Mouse (Mus musculus) R1 (cell line): ENCODE measurements around the gene 1520401A03Rik.
"Not testable (repeated sequence)": the region's sequence is repeated elsewhere in the genome, so short reads cannot be mapped to it uniquely, and the experiment has no call there.

ENCODE experiments used
- DNase-seq: peaks from one replicate; pipeline ENCODE4 v3.0.0-alpha.2; 2018; ENCODE audit warnings: low read depth, low spot score

1520401A03Rik gene

DNA sequence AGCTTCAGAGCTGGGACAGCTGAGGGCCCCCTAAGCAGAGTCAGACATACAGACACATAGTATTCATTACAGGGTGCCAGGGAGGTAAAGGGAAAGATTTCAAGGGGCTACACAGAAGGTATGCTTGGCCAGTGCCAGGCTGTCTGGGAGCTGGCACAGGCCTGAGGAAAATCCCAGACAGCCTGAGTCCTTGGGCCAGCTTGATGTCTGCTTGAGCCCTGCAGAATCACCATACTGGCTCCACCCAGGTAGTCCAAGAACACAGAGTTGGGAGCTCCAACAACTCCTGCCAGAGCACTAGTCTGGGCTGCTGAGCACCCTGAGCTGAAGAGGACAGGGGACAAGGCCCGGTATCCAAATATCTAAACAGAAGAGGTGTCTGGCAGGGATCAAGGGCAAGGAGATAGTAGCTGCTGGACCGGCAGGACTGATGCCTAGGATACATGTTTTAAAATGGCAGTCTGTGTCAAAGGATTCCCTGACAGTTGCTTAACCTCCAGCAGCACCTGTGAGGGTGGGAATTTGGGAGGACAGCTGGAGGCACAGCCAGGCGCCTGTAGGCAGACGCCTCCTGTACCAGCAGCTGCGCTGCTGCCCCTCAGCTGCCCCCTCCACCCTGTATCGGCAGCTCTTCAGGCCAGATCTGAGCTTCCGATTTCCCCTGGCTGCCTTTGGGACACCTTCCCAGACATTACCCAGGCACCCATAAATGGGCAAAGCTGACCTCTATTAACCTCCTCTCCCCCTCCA, at the start of gene 1520401A03Rik:
TSS of gene 1520401A03Rik (minus strand) at position 408 of the 750 bp plus-strand sequence.
- DNase-seq = no peak

DNA sequence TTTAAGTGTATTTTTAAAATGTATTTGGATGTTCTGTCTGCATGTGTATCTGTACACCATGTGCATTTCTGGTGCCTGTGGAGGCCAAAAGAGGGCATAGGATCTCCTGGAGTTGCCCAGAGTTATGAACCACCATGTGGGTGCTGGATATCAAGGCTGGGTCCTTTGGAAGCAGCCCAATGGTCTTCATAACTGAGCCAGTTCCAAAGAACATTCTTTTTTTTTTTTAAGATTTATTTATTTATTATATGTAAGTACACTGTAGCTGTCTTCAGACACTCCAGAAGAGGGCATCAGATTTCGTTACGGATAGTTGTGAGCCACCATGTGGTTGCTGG, 49.6 kb upstream of the 1520401A03Rik start:
- DNase-seq = not testable (repeated sequence)

DNA sequence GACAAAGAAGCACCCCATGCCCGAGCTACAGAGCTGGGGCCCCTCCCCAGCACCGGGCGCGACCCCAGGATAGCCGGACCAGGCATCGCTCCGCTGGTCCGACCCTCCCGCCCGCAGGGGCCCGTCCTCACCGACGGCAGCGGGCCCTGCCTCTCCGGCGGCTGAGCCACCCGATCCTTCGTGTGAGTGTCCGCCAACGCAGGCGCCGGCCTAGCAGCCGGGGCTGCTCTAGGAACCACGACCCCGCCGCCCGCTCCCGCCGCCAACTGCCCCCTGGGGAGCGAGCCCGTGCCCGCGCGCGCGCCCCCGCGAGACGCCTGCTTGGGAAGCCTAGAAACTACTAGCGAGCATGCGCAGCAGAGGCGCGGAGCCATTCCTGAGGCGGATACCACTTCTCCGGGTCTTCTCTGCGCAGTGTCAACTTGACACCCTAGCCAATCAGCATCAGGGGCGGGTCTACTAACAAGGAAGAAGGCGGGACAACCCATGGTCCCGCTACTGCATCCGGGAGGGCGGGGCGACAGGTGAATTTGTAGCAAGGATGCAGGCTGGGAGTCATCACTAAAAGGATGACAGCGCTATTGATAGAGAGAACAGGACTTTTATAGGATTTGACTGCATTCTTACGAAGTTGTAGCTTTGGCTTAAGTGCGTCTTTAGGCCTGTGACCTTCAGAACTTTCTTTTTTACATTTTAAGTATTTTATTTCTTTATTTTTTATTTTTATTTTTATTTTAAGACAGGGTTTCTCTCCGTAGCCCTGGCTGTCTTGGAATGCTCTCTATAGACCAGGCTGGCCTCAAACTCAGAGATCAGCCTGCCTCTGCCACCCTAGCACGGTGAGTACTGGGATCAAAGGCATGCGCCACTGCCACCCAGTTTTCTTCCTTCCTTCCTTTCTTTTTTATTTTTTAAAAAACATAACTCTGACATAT, 49.0 kb upstream of the 1520401A03Rik start, which contains the start of gene Flywch1:
TSS of gene Flywch1 (minus strand) at position 319 of the 935 bp plus-strand sequence.
- DNase-seq = peak; percentile 99

GRCm38 (mm10) chr17:23770896-23771283, 48.3 kb upstream of the 1520401A03Rik start:
- no peak for DNase-seq

GRCm38 (mm10) chr17:23770493-23770892, 47.9 kb upstream of the 1520401A03Rik start:
- DNase-seq = no peak

DNA sequence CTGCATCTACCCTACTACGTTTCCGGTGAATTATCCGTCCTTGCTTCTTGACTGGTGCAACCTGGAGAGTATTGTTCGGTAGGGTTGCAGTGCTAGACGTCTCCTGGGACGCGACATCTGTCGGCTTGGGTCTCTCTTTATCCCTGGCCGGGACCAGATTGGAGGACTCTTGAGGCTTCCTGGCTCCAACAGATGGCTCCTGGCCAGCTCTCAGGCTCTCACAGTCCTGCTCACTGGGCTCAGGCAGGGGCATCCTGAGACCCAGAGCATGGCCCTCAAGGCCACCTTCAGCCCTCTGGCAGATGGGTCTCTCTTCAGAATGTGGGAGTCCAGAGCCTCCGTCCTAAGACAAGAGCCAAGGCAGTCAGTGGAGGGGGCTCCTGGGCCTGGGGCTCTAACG, 40.4 kb upstream of the 1520401A03Rik start:
- DNase-seq = no peak

DNA sequence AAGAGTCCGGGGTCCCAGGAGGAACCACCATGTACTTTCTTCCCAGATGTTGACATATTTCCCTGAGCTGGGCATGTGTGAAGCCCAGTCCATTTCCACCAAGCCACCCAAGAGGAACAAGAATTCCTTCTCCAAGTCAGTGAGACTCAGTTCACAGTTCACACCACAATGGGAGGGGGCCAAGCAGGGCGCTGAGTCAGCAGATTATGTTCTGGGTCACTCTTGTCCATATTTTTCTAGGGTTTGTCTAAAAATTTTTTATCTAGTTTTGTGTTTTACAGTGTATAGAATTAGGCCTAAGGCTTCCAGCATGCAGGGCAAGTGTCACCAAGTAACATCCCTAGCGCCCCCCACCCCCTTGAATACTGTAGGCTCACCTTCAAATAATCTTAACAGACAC, 38.6 kb upstream of the 1520401A03Rik start:
- DNase-seq = no peak

GRCm38 (mm10) chr17:23760231-23760630, 37.6 kb upstream of the 1520401A03Rik start:
- DNase-seq = peak; percentile 63

- DNase-seq = peak; percentile 87
Measured at GRCm38 (mm10) chr17:23758801-23759200, 36.2 kb upstream of the 1520401A03Rik start.

DNA sequence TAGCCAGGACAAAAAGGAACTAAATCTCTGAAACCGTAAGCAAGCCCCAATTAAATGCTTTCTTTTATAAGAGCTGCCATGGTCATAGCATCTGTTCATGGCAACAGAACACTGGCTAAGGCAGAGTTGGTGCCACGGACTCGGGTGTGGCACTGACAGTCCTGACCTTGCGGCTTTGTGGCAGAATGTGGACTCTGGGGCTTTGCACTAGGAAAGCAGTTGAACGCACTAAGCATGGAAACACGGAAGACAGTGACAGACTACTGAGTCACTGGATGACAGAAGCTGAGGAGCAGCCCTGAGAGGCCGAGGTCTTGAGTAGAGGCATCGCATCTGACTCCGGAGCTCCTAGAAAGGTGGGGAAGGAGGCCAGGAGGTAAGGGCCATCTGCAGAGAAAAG, 35.0 kb upstream of the 1520401A03Rik start:
- no peak for DNase-seq

DNA sequence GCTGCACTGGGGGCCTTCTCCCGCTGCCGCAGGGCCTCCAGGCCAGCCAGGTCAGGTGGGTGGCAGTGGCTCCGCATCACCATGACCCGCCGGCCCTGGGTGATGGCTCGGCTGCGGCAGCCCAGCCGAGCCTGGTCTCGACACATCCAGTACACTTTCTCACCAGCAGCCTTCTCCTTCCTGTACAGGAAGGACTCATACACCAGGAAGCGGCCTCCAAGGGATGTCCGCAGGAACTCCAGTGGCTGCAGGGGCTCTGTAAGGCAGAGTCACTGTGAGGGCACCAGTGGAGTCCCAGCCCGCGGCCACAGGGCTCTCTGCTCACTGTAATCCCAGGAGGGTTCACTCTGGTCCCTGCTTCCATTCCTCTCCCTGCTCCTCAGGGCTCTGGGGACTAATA, 33.1 kb upstream of the 1520401A03Rik start:
- no peak for DNase-seq

- DNase-seq = no peak
Measured at GRCm38 (mm10) chr17:23749400-23750191, 27.0 kb upstream of the 1520401A03Rik start.

GRCm38 (mm10) chr17:23748631-23749391, 26.2 kb upstream of the 1520401A03Rik start:
- peak; percentile 93 for DNase-seq

GRCm38 (mm10) chr17:23748026-23748425, 25.4 kb upstream of the 1520401A03Rik start:
- DNase-seq = no peak

DNA sequence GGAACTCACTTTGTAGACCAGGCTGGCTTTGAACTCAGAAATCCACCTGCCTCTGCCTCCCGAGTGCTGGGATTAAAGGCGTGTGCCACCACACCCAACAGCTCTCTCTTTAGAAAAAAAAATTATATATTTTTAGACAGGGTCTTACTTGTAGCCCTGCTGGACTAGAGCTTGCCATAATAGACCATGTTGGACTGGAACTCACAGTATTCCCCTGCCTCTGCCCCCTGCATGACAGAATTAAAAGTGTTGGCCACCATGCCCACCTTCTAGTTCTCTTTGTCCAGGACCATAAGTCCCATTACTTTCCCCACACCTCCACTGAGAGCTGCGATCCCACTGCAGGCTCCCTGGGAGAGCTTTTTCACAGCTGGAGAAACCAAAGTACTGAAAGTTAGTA, 24.9 kb upstream of the 1520401A03Rik start:
- no peak for DNase-seq

DNA sequence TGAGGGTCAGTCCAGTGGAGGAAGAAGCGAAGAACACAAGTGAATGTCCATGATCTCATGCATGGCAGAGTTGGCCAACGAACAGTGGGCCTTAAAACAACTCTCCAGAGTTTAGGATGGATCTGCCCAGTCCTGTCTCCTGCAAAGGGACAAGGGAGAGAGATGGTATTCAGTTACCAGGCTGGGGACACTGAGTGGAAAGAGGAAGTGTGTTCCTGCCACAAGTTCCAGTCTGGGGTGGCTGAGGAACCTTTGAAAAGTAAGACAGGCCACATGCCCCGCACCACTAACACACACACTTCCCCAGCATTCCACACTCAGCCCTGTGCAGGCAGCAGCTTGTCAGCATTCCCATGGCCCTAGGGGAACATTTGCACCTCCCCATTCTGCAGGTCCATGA, 24.2 kb upstream of the 1520401A03Rik start:
- DNase-seq = no peak

DNA sequence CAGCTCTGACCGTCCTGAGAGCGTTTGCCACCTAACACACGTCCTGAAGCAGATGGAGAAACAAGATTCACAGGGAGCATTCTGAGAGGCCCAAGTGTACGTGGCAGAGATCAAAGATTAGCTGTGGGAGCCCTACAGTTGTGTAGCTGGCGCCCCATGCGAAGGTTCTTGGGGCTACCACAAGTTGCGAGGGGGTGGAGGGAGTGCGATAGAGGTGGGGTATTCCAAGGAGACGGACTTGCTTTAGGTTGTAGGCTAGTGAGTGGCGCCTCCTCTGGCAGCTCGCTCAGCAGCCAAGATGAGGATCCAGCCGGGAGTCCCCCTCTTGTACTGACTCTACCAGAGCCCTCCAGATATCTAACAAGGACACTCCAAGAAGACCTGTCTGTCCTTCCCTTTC, 23.7 kb upstream of the 1520401A03Rik start:
- peak; percentile 77 for DNase-seq

GRCm38 (mm10) chr17:23745301-23746251, 23.0 kb upstream of the 1520401A03Rik start, which contains the start of gene Kremen2:
TSS of gene Kremen2 (minus strand) at chr17:23745833.
- DNase-seq = peak; percentile 45

DNA sequence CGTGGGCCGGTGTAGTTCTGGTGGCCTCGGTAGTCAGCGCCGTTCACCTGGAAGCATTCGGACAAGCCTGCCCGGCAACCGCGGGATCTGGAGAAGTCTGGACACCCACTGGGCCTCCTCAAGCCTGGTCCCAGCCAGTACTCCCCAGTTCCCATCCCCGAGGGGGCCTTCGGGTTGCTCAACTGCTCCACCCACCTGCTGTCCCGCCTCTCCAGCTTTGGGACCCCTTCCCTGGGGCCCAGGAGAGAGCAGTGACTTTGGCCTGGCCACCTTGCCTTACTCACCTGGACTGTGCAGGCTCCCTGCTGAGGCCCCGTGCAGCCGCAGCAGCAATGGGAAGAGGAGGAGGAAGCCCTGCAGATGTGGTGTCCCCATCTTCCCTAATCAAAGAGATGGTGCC, 22.1 kb upstream of the 1520401A03Rik start:
- no peak for DNase-seq

GRCm38 (mm10) chr17:23744076-23744475, 21.5 kb upstream of the 1520401A03Rik start:
- DNase-seq = no peak
